Mouse (Mus musculus) CD8-positive naive resting alpha-beta T cell, adult 2 months (primary cell): ENCODE data around the gene Loxl3.

ENCODE experiments used
- DNase-seq, 2 experiments: peaks; one replicate each; pipeline ENCODE4 v3.0.0; 2022; ENCODE audit warnings: low read depth in 2 of 2, low spot score in 2 of 2

Loxl3 gene

GRCm38 (mm10) chr6:83053136-83053960 lies 19.4 kb downstream of the Loxl3 start:
- no peak for DNase-seq

GRCm38 (mm10) chr6:83054074-83054851 lies 20.3 kb downstream of the Loxl3 start, which contains the start of gene Aup1:
Gene Aup1 (plus strand): TSS chr6:83054521.
- peak; percentile 95 to 96 for DNase-seq

DNA sequence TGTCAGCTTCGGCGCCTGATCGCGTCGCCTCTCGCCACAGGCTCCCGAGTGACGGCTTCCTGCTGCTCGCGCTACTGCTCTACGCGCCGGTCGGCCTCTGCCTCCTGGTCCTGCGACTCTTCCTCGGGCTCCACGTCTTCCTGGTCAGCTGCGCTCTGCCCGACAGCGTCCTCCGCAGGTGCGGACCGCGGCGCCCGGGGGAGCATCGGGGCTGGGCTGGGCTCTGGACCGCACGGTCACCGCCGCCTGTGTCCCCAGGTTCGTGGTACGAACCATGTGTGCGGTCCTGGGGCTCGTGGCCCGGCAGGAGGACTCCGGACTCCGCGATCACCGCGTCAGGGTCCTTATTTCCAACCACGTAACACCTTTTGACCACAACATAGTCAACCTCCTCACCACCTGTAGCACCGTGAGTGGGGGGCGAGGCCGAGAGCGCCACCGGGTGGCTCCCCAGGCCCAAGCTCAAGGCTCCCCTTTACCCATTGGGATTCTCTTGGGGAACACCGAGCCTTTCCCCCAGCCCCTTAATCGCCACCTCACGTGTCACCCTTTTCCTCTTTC lies 21.0 kb downstream of the Loxl3 start, which contains the start of gene Htra2:
Htra2 (minus strand) TSS at position 403 of the 561 bp plus-strand sequence.
- DNase-seq, result no peak

- no peak for DNase-seq
Observed at GRCm38 (mm10) chr6:83057790-83058189, 23.8 kb downstream of the Loxl3 start, which contains the start of gene Dqx1. Gene Dqx1 (plus strand): TSS chr6:83057844.

- no peak for DNase-seq
Observed at GRCm38 (mm10) chr6:83058725-83059124, 24.8 kb downstream of the Loxl3 start.

DNA sequence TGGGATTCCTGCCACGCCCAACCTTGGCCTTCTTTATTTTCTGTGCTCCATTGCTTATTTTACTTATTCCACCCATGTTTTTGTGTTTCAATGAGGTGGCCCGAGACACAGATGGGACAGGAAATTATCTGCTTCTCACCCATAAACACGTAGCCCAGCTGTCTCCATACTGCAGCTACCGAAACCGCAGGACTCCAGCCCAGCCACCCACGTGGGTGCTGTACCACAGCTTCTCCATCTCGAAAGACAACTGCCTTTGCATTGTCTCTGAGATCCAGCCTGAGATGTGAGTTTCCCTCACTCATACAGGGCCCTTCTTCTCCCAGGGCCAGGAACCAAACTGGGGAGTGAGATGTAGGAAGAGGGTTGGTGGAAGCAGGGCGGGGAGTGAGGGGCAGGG lies 32.0 kb downstream of the Loxl3 start:
- DNase-seq, result no peak

DNA sequence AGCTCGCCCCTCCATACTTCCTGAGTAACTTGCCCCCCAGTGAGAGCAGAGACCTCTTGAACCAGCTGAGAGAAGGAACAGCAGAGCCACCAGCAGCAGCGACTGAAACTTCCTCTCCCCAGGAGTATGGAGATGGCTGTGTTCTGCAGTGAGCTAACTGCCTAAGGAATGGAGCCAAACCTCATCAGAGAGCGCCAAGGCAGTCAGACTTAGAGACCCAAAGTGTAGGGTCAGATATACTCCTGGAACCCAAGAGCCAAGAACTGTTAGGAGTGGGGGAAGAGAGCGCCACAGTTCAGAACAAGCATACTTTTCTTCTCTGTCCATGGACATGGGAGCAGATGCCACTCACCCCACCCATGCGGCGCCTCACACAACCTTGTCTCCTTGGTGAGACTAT lies 32.5 kb downstream of the Loxl3 start:
- DNase-seq, result no peak

- no peak for DNase-seq
Observed at GRCm38 (mm10) chr6:83068221-83068620, 34.2 kb downstream of the Loxl3 start.

DNA sequence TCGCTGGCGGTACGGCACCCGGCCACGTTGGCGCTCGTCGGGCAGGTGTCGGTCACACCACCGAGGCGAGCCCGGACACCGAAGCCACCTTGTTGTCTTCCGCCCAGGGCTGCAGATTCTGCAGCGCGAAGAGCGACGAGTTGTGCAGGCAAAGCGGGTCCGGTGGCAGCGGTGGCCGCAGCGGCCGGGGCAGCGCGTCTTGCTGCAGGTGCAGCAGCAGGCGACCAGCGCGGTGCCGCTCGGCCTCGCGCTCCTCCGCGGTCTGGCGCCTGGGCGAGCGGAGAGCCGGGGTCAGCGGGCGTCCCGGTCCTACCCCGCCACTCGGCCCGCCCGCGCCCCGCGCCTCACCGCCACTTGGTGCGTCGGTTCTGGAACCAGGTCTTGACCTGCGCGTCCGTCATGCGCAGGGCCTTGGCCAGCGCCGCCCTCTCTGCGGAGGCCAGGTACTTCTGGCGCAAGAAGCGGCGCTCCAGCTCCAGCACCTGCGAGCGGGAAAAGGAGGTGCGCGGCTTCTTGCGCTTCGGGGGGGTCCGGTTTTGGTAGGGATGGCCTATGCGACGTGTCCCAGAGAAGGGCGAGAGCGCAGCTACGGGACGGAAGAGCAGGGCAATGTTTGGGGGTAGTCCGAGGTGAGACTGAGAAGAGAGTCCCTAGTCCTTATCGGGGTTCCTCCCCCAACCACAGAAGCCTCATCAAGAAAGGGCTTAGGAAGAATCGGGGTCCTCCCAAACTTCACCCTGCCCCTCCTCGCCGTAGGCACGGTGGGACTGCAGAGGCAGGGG lies 34.9 kb downstream of the Loxl3 start:
- DNase-seq, result no peak

DNA sequence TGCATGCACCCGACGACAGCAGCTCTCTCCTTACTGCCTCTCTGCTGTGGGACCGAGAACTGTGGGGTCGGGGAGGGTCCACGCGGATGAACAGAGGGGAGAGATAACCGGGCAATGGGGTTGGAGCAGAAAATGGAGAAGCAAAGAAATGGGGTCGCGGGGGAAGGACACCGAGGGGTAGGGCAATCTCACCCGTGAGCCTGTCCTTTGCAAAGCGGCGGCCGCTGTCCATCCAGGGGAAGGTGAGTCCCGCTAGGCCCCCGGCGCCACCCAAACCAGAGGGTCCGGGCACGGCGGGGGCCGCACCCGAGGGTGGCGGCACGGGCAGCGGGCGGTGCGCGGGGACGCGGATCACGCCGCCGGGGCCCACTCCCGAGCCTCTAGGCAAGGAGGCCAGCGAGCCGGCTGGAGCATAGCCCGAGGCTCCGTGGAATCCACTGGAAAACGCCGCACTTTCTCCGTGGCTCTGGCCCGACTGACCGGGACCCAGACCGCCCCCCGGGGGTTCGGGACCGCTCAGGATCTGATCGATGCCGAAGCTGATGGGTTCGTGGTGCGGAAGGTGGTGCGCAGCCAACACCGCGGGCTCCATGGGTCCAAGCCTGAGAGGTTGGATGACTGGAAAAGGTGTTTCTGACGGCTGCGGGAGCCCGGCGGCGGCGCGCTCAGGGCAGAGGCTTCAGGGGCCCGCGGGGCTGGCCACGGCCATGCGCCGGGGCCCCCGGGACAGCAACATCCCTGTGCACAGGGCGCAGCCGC lies 35.7 kb downstream of the Loxl3 start:
- no peak for DNase-seq

DNA sequence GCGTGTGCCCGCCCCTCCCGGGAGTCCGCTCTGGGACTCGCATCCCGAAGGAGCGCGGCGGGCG lies 36.1 kb downstream of the Loxl3 start, which contains the start of gene Tlx2:
Tlx2 (minus strand) TSS at position 47 of the 64 bp plus-strand sequence.
- DNase-seq, result no peak

- no peak for DNase-seq
Observed at GRCm38 (mm10) chr6:83070311-83071219, 36.6 kb downstream of the Loxl3 start.

- DNase-seq, result no peak
Observed at GRCm38 (mm10) chr6:83071220-83071619, 37.2 kb downstream of the Loxl3 start.

DNA sequence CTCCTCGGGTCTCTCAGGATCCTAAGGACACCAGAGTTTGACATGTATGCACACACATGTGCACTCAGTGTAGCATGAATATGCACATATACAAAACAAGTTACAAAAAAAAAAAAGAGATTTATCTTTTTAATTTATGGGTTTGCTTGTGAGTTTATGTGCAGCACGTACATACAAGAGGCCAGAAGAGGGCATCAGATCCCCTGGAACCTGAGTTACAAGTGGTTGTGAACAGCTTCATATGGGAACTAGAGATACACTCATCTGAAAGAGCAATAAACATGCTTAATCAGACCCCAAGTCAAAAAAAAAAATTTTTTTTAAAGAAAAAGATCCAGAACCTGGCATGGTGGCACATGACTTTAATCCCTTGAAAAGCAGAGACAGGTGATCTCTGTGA lies 41.0 kb downstream of the Loxl3 start:
- DNase-seq, result peak in 1 of 2 experiments; percentile 51

DNA sequence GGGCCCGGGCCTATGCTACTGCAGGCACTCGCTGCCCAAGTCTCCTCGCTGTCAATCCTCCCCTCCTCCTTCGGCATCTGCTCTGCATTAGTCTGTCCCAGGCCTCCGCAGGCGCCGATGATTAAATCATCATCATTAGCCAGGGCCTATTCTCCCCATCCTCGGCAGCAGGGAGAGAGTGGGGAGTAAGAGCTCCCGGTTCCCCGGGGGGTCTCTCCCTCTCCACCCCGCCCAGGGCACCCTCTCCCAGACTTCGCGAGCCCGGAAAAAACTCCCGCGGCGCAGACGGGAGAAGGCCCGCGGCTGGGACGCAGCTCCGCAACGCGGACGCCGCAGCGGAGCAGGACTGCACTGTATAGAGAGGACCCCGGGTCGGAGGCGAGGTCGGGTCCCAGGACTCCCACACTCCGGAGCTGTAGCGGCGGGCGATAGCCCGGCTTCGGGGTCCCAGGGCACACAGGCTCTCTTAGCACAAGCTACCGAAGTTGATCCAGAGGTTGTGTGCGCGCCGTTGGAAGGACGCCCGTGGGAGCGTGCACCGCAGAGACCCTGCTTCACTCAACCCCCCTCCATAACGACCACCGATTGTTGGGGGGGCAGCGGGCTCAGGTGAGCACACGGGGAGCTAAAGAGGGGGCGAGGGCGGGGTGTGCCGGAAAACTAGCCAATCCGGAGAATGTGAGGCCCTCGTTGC lies 43.8 kb downstream of the Loxl3 start, which contains the start of gene Pcgf1:
Pcgf1 (plus strand) TSS at position 240 of the 694 bp plus-strand sequence.
- no peak for DNase-seq

- peak; percentile 99 to 100 for DNase-seq
Observed at GRCm38 (mm10) chr6:83078324-83078858, 44.4 kb downstream of the Loxl3 start.

DNA sequence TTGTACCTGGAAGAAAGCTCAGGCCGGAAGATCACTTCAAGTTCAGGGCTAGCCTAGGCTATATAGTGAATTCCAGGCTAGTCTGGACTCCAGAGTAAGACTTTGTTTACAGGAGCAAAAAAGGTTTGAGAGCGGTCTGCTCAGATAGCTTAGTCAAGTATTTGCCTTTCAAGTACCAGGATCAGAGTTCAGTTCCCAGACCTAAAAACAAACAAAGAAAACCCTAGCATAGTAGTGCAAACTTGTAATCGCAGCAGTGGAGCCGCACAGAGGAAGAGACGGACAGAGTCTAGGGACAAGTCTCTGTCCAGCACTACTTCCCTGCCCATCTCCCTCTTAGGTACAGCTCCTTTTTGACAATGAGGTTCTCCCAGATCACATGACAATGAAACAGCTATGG lies 46.2 kb downstream of the Loxl3 start:
- no peak for DNase-seq

DNA sequence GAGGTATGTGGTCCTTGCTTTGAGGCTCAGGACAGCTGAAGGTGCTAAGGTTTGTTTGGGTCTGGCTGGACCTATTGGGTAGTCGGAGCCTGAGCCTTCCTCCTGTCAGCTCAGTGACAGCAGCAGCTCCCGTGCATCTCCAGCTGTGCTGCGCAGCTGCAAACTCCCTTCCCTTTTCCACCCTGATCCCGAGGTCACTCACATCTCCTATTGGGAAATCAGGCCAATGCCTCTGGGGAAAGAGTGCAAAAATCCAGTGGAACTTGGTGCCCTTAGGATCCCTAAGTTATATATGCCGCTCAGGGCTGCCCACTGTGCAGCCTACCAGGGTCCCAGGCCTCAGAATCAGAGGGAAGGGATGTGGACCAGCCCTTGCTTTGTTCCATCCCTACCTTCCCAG lies 49.5 kb downstream of the Loxl3 start:
- DNase-seq, result no peak

DNA sequence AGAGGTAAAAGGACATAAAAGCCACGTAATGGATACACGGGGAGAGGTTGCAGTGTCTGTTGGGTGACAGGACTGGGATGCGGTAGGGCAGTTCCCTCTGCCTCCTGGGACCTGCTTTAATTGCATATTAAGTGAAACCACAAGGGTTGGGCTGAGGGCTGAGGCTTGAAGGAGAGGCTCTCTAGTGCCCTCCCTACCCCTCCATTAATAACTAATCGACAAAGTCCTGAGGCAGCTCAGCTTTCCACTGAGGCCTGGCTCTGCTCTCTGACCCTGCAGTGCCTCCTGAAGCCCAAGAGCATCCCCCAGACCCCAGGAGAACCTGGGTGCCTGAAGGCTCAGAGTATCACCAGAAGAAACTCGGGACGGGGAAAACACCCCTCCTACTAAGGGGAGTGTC lies 50.5 kb downstream of the Loxl3 start:
- DNase-seq, result no peak
